Mouse (Mus musculus) embryonic stem cell, embryonic (primary cell): Measurements from ENCODE around the gene Stag1.

Source experiments
- CTCF ChIA-PET, 4 experiments: fragments of 300-600 bp in 2 of 4; fragments of 350-600 bp in 2 of 4; sonication (Branson Sonifier 250); formaldehyde crosslinking; loops; one replicate each; lab custom pipeline; 2022; ENCODE audit warnings: inconsistent platforms in 2 of 4; lab: Charles Lee
- POLR2A ChIA-PET, 4 experiments: fragments of 300-600 bp in 2 of 4; fragments of 350-600 bp in 2 of 4; sonication (Branson Sonifier 250); formaldehyde crosslinking; loops; one replicate each; lab custom pipeline; 2022; ENCODE audit warnings: antibody characterized with exemption in 4 of 4, inconsistent platforms in 1 of 4; lab: Charles Lee

The Stag1 gene

DNA sequence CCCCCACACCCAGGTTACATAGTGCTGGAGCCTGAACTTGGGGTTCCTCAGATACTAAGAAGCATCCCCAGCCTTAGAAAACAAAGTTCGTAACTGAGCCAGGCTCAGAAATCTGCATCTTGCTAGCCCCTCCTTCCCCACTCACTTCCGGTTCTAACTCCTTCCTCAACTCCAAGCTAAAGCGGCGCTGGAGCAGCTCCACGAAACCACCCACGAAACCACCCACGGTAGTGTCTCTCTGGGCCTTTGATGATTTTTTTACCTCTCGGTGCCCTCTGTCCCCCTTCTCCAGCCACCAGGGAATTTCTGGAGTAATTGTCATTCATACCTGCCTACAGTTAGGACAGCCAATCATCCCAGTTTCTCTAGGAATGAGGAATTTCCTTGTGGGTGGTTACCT lies at the start of gene Stag1:
TSS of gene Stag1 (plus strand) at position 253 of the 400 bp plus-strand sequence.
- ChIA-PET POLR2A (interaction anchor here (0.6 to 5.9 kb wide), 24 partner anchors 9 to 1024 kb away, joined by 3 to 64 read pairs (median 8); partner anchors contain the start of gene Nck1 (in 1 of the 4)), CTCF (interaction anchor here in 3 of 4 experiments (0.6 to 2.6 kb wide), 4 partner anchors 15 to 46 kb away, joined by 3 to 15 read pairs (median 4); no protein-coding TSS in a partner anchor)

DNA sequence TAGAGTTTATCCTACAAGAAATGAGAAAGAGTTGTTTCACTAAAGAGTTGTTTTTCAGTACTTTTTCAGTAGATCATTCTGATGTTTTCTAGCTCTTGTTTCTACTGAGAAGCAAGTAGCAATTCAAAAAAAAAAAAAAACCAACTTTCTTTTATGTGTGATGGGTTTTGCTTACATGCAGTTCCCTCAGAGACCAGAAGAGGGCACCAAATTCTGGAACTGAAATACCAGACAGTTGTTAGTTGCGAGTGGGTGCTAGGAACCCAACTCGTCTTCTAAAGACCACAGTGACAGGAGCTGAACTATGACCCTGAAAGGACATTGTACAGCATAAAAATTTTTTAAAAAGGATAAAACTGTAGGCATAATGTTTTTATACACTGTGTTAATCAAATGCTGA lies 49.3 kb upstream of the Stag1 start:
- ChIA-PET POLR2A (interaction anchor here in 3 of 4 experiments (0.6 to 7.6 kb wide), 8 partner anchors 10 to 1232 kb away, joined by 3 to 187 read pairs (median 4); no protein-coding TSS in a partner anchor), CTCF (interaction anchor here (0.6 to 1.3 kb wide), 23 partner anchors 15 to 1018 kb away, joined by 3 to 8 read pairs (median 3); no protein-coding TSS in a partner anchor)

DNA sequence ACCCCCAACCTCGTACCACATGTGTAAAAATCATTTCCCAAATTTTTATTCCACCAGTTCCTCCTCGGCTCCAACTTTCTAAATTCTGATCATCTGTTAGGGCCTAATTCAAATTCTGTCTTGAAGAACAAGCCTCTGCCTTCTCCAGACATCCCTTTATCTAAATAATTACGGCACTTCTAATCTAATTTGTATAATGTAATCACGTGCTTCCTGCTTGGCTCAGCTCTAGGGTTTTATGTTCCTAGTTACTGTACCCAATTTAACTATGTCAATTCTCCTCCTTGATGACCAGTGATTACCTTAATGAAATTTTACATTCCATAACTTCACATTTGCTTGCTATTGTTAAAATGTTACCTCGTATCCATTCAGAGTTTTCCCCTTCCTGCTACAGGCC lies 41.9 kb upstream of the Stag1 start:
- CTCF ChIA-PET, result interaction anchor here in 1 of 4 experiments (2.0 kb wide), 1 partner anchor 10 kb away, joined by 9 read pairs; the partner anchor contains the start of gene Nck1
- POLR2A ChIA-PET, result interaction anchor here in 2 of 4 experiments (1.2 to 1.7 kb wide), 2 partner anchors 9 to 10 kb away, joined by 3 to 5 read pairs; partner anchors contain the start of gene Nck1 (in 2 of the 2)

DNA sequence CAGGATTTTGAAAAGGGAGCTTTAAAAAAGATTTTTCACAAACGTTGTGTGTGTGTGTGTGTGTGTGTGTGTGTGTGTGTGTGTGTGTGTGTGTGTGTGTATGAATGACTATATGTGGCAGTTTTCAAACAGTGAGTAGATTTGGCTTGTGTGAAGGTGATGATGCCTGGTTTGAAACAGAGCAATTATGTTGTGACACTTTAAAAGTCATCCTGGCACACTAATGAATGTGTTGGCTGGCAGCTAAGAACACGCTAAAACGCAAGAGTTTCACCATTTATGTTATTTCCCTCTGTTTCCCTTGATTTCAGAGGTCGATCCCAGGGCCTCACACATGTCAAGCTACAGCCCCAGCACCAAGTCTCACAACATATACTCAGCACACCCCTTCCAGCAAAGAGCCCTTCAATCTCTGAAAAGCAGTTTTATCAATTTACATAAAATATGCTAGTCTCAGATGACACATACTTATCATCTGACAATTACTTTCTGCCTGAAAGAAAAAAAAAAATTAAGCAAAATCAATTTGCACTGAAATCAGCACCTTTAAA lies 39.5 kb upstream of the Stag1 start:
- POLR2A ChIA-PET, result interaction anchor here in 3 of 4 experiments (0.5 to 2.0 kb wide), 3 partner anchors 12 to 196 kb away, joined by 3 to 6 read pairs (median 4); partner anchors contain the start of gene Nck1 (in 2 of the 3)
- CTCF ChIA-PET, result interaction anchor here in 2 of 4 experiments (0.8 to 1.1 kb wide), 3 partner anchors 11 to 38 kb away, joined by 3 to 5 read pairs (median 3); no protein-coding TSS in a partner anchor

DNA sequence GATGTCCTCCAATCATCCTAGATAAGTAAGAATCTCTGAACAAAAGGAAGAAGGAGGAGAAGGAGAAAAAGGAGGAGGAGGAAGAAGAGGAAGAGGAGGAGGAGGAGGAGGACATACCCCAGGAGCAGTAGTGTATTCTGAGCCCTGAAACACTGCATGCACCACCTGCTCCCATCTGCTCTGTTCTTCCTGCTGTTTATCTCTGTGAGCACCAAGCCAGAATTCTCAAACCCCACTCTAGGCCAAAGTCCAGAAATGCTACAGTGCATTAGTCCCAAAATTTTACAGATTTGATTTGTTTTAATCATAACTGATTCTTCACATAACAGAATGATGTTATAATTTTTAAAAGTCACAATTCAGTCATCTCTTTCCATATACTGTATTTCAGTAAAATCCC lies 38.6 kb upstream of the Stag1 start:
- POLR2A ChIA-PET, result interaction anchor here in 2 of 4 experiments (0.6 to 2.0 kb wide), 3 partner anchors 13 to 269 kb away, joined by 3 to 7 read pairs (median 6); partner anchors contain the start of gene Nck1 (in 1 of the 2)
- CTCF ChIA-PET, result no interaction called here

DNA sequence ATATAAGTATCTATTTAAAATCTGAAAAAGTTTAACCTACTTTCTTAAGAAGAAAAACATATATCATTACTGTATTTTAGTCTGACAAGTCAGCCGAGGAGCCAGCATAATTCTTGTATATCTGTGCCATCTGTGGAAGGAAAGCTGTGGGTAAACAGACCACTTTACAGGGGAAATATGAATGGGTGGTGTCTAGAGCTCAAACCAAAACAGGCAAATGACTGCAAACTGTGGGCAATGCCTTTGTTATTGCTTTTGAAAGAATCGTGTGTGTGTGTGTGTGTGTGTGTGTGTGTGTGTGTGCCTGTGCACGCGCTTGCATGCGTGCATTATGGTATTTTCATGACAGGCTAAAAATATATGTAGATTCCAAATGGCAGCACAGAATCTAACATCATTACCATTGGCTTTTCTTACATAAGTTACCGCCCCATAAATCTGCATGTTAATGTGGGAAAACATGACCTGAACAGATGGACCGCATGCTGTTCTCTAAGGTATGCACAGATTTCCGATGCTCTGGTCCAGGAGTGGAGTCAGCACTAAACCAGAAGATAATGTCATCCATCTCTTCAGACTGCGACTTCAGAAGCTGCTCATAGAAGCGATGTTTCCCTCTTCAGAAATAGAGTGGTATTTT lies 37.2 kb upstream of the Stag1 start:
- CTCF ChIA-PET, result no interaction called here
- POLR2A ChIA-PET, result interaction anchor here in 1 of 4 experiments (0.6 to 3.3 kb wide), 4 partner anchors 8 to 1228 kb away, joined by 3 to 14 read pairs (median 4); no protein-coding TSS in a partner anchor

DNA sequence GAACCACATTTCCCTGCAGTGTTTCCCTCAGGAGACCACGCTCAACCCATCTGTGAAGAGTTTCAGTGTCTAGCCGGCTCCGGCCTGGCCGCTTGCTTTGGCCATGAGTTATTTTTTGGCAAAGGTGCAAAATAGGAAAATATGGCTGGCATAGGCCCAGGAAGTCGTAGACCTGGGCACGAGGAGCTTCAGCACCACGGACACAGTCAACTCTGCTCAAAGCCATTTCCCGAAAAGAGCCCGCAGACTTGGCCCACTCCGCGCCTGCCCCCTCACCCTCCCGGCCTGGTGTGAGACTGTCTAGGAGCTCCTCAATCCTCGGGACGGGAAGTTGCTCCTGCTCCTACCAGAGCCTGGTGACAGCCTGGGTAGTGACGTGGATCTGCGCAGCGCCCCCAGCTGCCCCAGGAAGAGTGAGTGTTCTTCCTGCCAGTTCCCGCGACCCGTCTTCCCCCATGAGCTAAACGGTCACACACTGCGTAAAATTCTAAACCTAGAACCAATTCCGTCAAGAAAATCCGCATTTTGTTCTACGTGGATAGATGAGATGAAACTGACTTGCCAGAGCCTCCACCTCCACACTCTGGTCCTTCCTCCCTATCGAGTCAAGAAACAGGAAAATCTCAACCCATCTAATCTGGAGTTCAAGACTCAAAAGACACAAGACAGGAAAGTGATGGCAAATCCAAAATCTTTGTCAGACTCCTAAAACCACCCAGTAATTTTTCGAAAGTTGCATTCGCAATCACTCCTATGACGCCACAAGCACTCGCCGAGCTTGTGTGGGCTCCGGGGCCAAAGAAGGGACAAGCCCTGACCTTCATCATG lies 27.6 kb upstream of the Stag1 start:
- ChIA-PET POLR2A (interaction anchor here (0.5 to 3.6 kb wide), 22 partner anchors 11 to 465 kb away, joined by 3 to 16 read pairs (median 4); partner anchors contain the start of genes Nck1 (in 4 of the 4), Stag1 (in 2 of the 4) and Pccb (in 1 of the 4)), CTCF (interaction anchor here in 3 of 4 experiments (0.6 to 2.3 kb wide), 13 partner anchors 9 to 1922 kb away, joined by 3 to 14 read pairs (median 4); partner anchors contain the start of gene Nck1 (in 2 of the 3))

DNA sequence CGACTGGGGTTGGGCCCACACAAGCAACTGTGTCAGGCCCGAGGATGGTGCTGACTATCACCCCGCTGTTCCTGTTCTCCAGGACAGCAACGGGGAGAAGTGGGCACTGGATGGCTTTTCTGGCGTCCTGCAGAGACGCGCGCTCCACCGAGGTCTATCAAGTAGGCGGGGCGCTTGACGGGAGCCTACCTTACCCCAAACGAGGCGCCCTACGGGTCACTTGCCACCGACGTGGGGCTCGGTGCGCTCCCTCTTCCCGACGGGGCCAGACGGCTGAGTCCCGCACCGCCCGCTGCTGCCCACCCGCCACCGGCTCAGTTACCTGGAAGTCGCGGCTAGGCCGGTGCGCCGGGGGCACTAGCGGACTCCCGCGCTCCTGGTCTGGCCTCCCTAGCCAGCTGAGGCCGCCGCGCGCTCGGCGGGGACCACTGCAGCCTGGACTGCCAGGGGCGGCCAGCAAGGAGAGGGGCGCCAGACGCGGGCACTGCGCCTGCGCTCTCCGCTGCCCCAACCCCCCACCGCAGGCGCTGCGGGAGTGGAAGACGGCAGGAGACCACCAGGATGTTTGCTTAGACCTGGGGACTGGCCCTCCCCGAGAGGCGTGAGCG lies 26.9 kb upstream of the Stag1 start, which contains the start of gene Slc35g2:
TSS of gene Slc35g2 (minus strand) at position 465 of the 608 bp plus-strand sequence.
- POLR2A ChIA-PET, result interaction anchor here (0.6 to 3.6 kb wide), 18 partner anchors 10 to 464 kb away, joined by 3 to 16 read pairs (median 5); partner anchors contain the start of genes Nck1 (in 4 of the 4), Pccb (in 1 of the 4) and Stag1 (in 1 of the 4)
- CTCF ChIA-PET, result interaction anchor here in 3 of 4 experiments (0.6 to 2.3 kb wide), 6 partner anchors 9 to 1921 kb away, joined by 3 to 14 read pairs (median 6); partner anchors contain the start of gene Nck1 (in 1 of the 3)

DNA sequence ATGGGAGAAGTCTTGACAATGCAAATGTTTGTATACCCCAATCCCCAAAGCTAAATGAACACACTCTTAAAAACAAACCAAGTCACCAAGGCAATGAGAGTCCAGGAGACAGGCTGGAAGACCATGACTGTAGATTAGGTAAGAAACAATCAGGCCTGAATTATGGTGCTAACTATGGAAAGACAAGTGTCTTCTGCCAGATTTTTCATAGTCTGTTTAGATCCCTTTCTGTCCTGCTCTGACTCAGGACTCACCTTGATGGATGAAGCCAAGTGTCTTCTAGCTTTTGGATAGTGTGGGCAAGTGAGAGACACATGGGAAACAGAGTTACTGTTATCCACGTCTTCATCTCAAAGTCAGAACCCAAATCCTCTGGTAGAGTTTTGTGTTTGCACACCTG lies 26.1 kb upstream of the Stag1 start:
- ChIA-PET POLR2A (interaction anchor here in 3 of 4 experiments (0.6 to 3.6 kb wide), 9 partner anchors 9 to 387 kb away, joined by 3 to 15 read pairs (median 5); partner anchors contain the start of gene Nck1 (in 2 of the 3)), CTCF (interaction anchor here in 3 of 4 experiments (0.6 to 2.3 kb wide), 3 partner anchors 9 to 124 kb away, joined by 3 to 14 read pairs (median 3); no protein-coding TSS in a partner anchor)

DNA sequence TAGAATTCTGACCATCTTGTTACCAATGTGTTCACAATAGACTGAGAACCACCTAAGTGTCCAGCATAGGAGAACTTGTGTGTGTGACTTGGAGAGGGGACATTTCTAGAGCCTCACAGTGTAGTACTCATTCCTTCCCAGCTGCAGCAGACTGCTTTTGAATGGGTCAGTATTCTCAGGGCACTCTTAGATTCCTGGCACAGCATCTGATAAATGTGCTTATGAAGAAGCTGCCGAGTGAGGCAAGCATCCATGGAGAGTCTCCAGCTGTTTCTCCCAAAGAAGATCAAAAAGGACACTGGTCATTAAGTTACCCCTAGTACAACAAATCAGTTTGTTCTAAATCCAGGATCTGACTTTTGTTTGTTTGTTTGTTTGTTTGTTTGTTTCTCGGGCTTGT lies 24.3 kb upstream of the Stag1 start:
- ChIA-PET CTCF (no interaction called here), POLR2A (no interaction called here)

DNA sequence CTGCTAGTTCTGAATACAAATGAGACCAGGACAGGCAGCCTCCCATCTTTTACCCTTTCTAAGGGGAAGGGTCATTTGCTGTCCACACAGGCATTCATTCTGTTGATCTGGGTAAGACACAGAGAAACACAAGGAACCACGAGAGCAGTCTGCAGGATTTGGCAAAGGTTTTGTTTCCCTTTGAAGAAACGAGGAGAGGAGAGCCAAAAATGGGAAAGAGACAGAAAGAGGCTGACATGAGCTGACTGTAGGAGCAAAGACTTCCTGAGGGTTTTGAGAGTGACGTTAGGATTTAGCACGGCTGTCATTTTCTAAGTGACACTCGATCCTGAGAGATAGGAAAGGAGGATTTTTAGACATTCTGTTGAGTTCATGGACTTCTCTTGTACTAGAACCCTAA lies 23.7 kb upstream of the Stag1 start:
- ChIA-PET CTCF (no interaction called here), POLR2A (interaction anchor here in 1 of 4 experiments (0.5 to 0.9 kb wide), 2 partner anchors 11 to 46 kb away, joined by 3 read pairs; no protein-coding TSS in a partner anchor)

DNA sequence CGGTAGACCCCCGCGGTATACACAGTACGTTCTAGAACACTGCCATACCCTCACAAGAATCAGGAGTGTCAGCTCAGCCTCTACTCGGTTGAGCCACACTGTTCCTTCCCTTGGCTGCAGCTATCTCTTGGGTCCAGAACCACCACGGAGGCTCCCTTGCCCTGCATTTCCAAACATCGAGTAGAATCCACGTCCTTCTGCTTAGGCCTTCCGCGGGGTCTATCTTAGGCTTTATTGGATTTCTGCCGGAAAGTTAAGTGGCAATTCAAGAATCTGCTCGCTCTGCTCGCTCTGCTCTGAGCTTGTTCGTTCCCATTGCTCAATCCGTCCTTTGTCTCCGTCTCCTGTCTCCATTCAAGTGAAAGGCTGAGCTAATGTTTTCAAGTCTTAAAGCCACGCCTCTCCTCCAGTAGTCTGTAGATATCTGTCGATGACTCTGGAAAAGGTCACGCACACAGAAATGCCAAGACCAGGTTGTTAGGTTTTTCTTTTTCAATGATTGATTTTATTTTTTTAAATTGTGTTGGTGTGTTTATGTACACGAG lies 17.3 kb upstream of the Stag1 start:
- ChIA-PET POLR2A (interaction anchor here (0.5 to 5.7 kb wide), 25 partner anchors 9 to 1889 kb away, joined by 3 to 77 read pairs (median 5); partner anchors contain the start of genes Stag1 (in 3 of the 4), Nck1 (in 2 of the 4) and Slc35g2 (in 1 of the 4)), CTCF (interaction anchor here in 3 of 4 experiments (0.7 to 1.2 kb wide), 7 partner anchors 9 to 1774 kb away, joined by 3 to 11 read pairs (median 4); partner anchors contain the start of genes Ephb1 (in 1 of the 3) and Nck1 (in 1 of the 3))

DNA sequence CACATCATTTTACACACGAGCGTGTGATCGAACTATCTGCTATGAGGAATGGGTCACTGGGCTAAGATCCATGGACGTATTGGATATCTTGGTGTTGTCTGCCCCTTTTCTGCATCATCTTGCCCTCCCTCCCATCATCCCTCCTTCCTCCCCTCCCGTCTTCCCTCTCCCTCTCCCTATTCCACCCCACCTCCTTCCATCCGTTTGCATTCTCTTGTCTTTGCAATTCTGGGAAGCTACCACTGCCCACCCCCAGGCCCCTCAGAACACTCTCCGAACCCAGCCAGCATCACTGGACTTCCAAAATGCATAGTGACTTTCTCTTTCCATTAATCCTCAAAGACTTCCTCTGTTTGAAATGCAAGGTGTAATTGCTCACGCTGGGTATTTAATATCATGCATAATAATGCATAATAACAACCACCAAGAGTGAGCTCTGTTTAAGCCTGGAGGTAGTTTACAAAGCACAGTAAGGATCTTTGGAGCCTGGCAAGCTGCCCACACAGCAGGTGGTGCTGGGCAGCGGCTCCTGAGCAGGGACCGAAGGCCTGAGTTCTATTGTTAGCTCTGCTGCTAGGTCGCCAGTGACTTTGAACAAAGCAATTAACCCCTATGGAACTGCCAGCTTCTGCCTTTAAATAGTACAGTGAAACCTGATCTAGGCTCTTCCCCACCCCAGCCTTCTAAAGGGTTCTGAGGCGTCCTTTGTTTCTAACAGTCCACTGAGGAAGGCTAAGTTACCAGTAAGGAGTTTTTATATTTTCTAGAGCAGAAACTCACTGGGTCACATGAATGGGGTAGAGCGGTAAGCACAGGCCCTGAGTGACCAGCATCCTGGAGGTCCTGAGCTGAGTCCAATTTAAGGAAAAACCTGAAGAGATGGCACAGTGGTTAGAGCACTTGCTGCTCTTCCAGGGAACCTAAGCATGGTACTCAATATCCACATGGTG lies 15.8 kb upstream of the Stag1 start:
- ChIA-PET POLR2A (interaction anchor here (0.5 to 5.7 kb wide), 35 partner anchors 10 to 1138 kb away, joined by 3 to 77 read pairs (median 4); partner anchors contain the start of genes Nck1 (in 2 of the 4), Slc35g2 (in 2 of the 4) and Stag1 (in 2 of the 4)), CTCF (interaction anchor here (0.5 to 1.3 kb wide), 16 partner anchors 12 to 1323 kb away, joined by 3 to 13 read pairs (median 3); partner anchors contain the start of genes Stag1 (in 2 of the 4) and Nck1 (in 1 of the 4))

DNA sequence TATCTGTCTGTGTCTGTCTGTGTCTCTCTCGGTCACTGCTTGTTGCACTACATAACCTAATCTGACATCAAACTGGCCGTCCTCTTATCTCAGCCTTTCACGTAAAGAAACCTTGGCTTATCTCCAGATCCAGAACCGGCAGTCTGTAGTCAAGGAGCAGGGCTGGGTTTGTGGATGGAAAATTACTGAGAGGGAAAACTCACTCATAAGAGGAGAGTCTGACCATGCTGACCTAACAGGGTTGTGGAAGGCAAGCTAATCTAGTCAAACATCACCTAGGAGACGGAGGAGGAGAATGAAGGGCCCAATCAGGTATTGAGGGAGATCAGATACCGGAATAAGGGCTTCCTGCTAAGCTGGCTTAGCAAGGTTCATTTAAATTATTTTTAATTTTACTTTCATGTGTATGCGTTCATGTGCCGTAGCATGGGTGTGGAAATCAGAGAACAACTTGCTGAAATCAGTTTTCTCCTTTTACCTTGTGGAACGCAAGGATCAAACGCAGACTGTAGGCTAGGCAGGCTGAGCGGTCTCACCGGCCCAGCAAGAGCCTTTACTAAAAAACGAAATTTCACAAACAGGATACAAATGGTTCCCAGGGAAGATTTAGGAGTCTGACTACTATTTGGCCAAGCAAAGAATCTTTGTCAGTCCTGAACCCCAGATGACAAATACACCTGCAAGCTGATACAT lies 14.6 kb upstream of the Stag1 start:
- ChIA-PET CTCF (interaction anchor here in 3 of 4 experiments (0.6 to 1.5 kb wide), 4 partner anchors 9 to 334 kb away, joined by 3 to 5 read pairs (median 3); no protein-coding TSS in a partner anchor), POLR2A (interaction anchor here (0.6 to 5.7 kb wide), 11 partner anchors 13 to 62 kb away, joined by 3 to 77 read pairs (median 4); partner anchors contain the start of genes Stag1 (in 2 of the 4) and Nck1 (in 1 of the 4))
